Mouse (Mus musculus): ENCODE data around the gene Gm10719.
A peak's percentile ranks its signal among the peaks of the same experiment; 100 is the strongest.
"Not testable (repeated sequence)": the region's sequence is repeated elsewhere in the genome, so short reads cannot be mapped to it uniquely, and the experiment has no call there.

Gm10719 gene

DNA sequence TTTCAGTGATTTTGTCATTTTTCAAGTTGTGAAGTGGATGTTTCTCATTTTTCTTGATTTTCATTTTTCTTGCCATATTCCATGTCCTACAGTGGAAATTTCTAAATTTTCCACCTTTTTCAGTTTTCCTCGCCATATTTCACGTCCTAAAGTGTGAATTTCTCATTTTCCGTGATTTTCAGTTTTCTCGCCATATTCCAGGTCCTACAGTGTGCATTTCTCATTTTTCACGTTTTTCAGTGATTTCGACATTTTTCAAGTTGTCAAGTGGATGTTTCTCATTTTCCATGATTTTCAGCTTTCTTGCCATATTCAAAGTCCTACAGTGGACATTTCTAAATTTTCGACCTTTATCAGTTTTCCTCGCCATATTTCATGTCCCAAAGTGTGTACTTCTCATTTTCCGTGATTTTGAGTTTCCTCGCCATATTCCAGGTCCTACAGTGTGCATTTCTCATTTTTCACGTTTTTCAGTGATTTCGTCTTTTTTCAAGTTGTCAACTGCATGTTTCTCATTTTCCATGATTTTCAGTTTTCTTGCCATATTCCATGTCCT, 7.8 kb downstream of the Gm10719 start, which contains the start of gene Gm10717:
Gene Gm10717 (plus strand): TSS at position 506 of the 556 bp plus-strand sequence.
- DNase-seq (ENCODE audit: extremely low spot score, low spot score) = not testable (repeated sequence)

DNA sequence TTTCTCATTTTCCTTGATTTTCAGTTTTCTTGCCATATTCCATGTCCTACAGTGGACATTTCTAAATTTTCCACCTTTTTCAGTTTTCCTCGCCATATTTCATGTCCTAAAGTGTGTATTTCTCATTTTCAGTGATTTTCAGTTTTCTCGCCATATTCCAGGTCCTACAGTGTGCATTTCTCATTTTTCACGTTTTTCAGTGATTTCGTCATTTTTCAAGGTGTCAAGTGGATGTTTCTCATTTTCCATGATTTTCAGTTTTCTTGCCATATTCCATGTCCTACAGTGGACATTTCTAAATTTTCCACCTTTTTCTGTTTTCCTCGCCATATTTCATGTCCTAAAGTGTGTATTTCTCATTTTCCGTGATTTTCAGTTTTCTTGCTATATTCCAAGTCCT, 8.4 kb downstream of the Gm10719 start:
- not testable (repeated sequence) for DNase-seq (ENCODE audit: extremely low spot score, low spot score)

DNA sequence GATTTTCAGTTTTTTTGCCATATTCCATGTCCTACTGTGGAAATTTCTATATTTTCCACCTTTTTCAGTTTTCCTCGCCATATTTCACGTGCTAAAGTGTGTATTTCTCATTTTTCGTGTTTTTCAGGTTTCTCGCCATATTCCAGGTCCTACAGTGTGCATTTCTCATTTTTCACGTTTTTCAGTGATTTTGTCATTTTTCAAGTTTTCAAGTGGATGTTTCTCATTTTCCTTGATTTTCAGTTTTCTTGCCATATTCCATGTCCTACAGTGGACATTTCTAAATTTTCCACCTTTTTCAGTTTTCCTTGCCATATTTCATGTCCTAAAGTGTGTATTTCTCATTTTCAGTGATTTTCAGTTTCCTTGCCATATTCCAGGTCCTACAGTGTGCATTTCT, 8.9 kb downstream of the Gm10719 start:
- DNase-seq (ENCODE audit: extremely low spot score, low spot score) = not testable (repeated sequence)

DNA sequence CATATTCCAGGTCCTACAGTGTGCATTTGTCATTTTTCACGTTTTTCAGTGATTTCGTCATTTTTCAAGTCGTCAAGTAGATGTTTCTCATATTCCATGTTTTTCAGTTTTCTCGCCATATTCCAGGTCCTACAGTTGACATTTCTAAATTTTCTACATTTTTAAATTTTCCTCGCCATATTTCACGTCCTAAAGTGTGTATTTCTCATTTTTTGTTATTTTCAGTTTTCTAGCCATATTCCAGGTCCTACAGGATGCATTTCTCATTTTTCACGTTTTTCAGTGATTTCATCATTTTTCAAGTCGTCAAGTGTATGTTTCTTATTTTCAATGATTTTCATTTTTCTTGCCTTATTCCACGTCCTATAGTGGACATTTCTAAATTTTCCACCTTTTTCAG, 9.5 kb downstream of the Gm10719 start:
- DNase-seq (ENCODE audit: extremely low spot score, low spot score) = not testable (repeated sequence)

DNA sequence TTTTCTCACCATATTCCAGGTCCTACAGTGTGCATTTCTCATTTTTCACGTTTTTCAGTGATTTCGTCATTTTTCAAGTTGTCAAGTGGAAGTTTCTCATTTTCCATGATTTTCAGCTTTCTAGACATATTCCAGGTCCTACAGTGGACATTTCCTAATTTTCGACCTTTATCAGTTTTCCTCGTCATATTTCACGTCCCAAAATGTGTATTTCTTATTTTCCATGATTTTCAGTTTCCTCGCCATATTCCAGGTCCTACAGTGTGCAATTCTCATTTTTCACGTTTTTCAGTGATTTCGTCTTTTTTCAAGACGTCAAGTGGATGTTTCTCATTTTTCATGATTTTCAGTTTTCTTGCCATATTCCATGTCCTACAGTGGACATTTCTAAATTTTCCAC, 10.0 kb downstream of the Gm10719 start:
- peak; percentile 75 for DNase-seq (ENCODE audit: extremely low spot score, low spot score)

DNA sequence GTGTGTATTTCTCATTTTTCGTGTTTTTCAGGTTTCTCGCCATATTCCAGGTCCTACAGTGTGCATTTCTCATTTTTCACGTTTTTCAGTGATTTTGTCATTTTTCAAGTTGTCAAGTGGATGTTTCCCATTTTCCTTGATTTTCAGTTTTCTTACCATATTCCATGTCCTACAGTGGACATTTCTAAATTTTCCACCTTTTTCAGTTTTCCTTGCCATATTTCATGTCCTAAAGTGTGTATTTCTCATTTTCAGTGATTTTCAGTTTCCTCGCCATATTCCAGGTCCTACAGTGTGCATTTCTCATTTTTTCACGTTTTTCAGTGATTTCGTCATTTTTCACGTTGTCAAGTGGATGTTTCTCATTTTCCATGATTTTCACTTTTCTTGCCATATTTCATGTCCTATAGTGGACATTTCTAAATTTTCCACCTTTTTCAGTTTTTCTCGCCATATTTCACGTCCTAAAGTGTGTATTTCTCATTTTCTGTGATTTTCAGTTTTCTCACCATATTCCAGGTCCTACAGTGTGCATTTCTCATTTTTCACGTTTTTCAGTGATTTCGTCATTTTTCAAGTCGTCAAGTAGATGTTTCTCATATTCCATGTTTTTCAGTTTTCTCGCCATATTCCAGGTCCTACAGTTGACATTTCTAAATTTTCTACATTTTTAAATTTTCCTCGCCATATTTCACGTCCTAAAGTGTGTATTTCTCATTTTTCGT, 12.2 kb downstream of the Gm10719 start:
- DNase-seq (ENCODE audit: extremely low spot score, low spot score) = not testable (repeated sequence)

DNA sequence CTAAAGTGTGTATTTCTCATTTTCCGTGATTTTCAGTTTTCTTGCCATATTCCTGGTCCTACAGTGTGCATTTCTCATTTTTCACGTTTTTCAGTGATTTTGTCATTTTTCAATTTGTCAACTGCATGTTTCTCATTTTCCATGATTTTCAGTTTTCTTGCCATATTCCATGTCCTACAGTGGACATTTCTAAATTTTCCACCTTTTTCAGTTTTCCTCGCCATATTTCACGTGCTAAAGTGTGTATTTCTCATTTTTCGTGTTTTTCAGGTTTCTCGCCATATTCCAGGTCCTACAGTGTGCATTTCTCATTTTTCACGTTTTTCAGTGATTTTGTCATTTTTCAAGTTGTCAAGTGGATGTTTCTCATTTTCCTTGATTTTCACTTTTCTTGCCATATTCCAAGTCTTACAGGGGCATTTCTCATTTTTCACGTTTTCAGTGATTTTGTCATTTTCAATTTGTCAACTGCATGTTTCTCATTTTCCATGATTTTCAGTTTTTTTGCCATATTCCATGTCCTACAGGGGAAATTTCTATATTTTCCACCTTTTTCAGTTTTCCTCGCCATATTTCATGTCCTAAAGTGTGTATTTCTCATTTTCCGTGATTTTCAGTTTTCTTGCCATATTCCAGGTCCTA, 13.6 kb downstream of the Gm10719 start:
- peak; percentile 99 for DNase-seq (ENCODE audit: extremely low spot score, low spot score)

DNA sequence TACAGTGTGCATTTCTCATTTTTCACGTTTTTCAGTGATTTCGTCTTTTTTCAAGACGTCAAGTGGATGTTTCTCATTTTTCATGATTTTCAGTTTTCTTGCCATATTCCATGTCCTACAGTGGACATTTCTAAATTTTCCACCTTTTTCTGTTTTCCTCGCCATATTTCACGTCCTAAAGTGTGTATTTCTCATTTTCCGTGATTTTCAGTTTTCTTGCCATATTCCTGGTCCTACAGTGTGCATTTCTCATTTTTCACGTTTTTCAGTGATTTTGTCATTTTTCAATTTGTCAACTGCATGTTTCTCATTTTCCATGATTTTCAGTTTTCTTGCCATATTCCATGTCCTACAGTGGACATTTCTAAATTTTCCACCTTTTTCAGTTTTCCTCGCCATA, 17.1 kb downstream of the Gm10719 start, which contains the start of gene Gm17535:
Gene Gm17535 (plus strand): TSS at position 301 of the 400 bp plus-strand sequence.
- not testable (repeated sequence) for DNase-seq (ENCODE audit: extremely low spot score, low spot score)

DNA sequence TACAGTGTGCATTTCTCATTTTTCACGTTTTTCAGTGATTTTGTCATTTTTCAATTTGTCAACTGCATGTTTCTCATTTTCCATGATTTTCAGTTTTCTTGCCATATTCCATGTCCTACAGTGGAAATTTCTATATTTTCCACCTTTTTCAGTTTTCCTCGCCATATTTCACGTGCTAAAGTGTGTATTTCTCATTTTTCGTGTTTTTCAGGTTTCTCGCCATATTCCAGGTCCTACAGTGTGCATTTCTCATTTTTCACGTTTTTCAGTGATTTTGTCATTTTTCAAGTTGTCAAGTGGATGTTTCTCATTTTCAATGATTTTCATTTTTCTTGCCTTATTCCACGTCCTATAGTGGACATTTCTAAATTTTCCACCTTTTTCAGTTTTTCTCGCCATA, 19.4 kb downstream of the Gm10719 start, which contains the start of gene Gm10715:
Gene Gm10715 (plus strand): TSS at position 301 of the 400 bp plus-strand sequence.
- DNase-seq (ENCODE audit: extremely low spot score, low spot score) = not testable (repeated sequence)

DNA sequence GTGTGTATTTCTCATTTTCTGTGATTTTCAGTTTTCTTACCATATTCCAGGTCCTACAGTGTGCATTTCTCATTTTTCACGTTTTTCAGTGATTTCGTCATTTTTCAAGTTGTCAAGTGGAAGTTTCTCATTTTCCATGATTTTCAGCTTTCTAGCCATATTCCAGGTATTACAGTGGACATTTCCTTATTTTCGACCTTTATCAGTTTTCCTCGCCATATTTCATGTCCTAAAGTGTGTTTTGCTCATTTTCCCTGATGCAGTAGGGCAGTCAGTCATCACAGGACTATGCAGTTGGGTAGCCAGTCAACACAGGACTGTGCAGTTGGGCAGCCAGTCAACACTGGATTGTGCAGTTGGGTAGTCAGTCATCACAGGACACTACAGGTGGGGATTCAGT, 21.0 kb downstream of the Gm10719 start:
- peak; percentile 13 for DNase-seq (ENCODE audit: extremely low spot score, low spot score)

Measured in neural tube, embryonic 10.5 days (tissue).